Mouse (Mus musculus): Measurements from ENCODE around the gene Tmem265.

DNA sequence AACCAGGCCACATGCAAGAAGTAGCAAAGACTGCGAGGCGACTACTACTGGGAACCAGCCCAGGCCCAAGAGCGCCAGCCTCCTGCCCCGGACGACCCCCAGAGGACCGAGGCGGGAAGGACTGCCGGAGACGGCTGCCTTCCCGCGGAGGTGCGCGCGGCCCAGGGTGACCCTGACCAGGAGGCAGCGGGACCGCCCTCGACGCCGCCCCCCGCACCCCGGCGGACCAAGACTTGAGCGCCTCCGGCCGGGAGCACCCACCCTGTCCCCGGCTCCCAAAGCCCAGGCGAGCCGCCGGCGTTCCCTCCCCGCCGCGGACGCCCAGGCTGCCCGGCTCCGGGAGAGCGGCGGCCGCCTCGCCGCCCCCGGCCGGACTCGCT is 53.3 kb downstream of the Tmem265 start:
- TF ChIP-seq POLR2A (IDR thresholded peaks at IDR 0.05; ENCODE audit: control insufficient read depth, extremely low read depth, insufficient read depth, low read length, poor library complexity) (no peak; the same call in 1 of the 2 replicates), CTCF (IDR thresholded peaks at IDR 0.05; ENCODE audit: borderline replicate concordance, control insufficient read depth, extremely low read depth, insufficient read depth, low read length, poor library complexity) (no peak)
